Mouse (Mus musculus): ENCODE data around the gene 4921524J17Rik. TPM values are rescaled to one million over a fixed set of nuclear protein-coding genes. Genes with fewer than 3 reads are reported as not detected.

The 4921524J17Rik gene
- total RNA-seq, 1 experiment from 2014 or later: 121 TPM

DNA sequence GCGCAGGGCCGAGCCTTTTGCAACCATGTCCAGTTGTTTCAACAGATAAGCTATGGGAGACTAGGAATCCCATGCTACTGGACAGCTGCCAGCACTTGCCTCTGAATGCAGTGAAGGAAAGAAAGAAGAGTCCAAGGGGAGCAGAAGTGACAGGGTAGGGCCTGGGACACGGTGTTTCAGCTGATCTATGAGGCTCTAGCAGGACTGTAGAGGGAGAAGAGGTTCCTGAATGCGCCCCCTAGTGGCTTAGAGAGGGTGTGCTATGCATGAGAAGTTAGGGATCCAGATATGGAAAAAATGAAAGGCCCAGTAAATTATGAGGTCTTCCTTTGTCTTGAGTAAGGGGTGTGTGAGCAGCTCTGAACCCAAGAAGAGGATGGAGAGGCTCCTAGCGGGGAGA, 35.1 kb downstream of the 4921524J17Rik start:
- peak; percentile 72 to 73; a peak in 3 of 4 replicates for ATAC-seq (replicated peaks in 1 of 2; ENCODE audit: insufficient read depth in 1 of 2, low FRiP score in 2 of 2, low TSS enrichment in 1 of 2, low read depth in 1 of 2, poor library complexity in 2 of 2, severe bottlenecking in 2 of 2)

DNA sequence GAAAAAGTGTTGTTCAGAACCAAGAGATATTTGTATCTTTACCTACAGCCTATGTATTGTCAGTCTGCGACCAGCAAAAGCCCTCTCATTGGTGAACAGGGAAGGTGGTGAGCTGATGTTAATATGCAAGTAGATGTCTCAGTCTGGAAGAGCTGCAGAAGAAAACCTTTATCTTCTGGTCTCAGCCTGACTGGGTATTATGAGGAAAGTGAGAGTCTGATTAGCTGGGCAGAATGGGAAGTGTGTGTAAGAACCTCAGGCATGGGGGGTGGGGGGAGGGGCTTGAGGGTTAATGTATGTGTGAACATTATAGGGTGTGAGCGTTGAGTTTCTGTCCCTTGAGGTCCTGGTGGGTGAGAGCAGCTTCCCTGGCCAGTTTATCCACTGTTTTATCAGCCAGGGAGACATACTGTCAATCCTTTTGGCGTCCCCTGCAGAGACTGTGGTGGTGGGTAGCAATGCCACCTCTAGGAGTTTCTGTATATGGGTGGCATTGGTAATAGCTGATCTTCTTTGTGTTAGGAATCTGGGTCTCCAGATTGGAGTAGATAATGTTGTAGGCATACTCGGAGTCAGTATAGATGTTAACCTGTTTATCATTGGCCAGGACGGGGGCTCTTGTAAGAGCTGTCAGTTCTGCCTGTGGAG, 36.1 kb downstream of the 4921524J17Rik start:
- no peak; a peak in 1 of 4 replicates for ATAC-seq (replicated peaks in 1 of 2; ENCODE audit: insufficient read depth in 1 of 2, low FRiP score in 2 of 2, low TSS enrichment in 1 of 2, low read depth in 1 of 2, poor library complexity in 2 of 2, severe bottlenecking in 2 of 2)

DNA sequence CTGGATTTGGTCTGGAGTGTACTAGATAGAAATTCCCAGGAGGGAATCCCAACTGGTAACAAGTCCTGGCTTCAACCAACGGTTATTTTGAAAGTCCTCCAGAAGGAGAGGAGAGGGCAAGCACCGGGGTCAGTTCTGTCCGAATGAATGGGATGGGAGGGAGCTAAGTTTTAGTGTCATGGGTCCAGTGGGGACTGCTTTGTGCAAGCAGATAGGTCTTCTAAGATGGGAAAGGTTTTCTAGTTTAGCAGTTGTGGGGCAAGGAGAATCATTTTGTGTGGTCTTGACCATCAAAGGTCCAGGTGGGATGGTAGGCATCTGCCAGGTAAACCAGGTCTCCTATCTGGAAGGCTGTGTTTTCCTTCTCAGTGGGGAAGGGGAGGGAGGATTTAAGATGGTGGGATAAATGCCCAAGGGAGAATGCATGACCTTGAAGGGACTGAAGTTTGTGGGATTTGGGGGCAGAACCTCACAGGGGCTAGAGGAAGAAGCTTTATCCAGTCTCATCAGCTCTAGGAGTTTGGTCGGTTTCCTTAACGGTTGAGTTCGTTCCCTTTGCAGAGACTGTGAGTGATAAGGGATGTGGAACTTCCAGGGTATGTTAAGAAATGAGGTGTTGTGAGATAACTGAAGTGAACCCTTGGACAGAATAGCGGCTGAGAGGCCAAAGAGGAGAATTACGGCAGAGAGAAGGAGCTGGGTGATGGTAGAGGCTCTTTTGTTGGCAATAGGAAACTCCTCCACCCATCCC, 36.8 kb downstream of the 4921524J17Rik start:
- ATAC-seq (replicated peaks in 1 of 2; ENCODE audit: insufficient read depth in 1 of 2, low FRiP score in 2 of 2, low TSS enrichment in 1 of 2, low read depth in 1 of 2, poor library complexity in 2 of 2, severe bottlenecking in 2 of 2): peak in 1 of 2 experiments; percentile 9; a peak in 1 of 4 replicates

- no peak for ATAC-seq (replicated peaks in 1 of 2; ENCODE audit: insufficient read depth in 1 of 2, low FRiP score in 2 of 2, low TSS enrichment in 1 of 2, low read depth in 1 of 2, poor library complexity in 2 of 2, severe bottlenecking in 2 of 2)
These were observed 37.6 kb downstream of the 4921524J17Rik start for GRCm38 (mm10) chr8:85395017-85395416.

- no peak for ATAC-seq (replicated peaks in 1 of 2; ENCODE audit: insufficient read depth in 1 of 2, low FRiP score in 2 of 2, low TSS enrichment in 1 of 2, low read depth in 1 of 2, poor library complexity in 2 of 2, severe bottlenecking in 2 of 2)
These were observed 39.4 kb downstream of the 4921524J17Rik start for GRCm38 (mm10) chr8:85393199-85393598.

DNA sequence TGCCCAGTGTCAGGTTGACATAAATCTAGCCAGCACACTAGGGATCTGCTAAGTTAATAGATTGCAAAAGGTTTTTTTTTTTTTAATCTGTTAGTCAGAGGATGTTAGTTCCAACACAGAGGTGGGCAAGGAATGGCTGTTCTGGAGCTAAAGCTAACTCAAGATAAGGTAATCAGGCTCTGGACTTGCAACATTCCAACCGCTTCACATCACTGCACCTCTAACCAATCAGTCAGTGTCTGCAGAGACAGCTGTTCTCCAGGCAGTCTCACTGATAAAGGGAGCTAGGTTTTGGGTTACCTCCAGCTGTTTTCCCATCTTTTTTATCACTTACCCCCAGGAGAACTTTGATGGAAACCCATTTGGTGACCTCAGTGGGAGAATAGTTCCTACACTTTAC, 41.2 kb downstream of the 4921524J17Rik start:
- ATAC-seq (replicated peaks in 1 of 2; ENCODE audit: insufficient read depth in 1 of 2, low FRiP score in 2 of 2, low TSS enrichment in 1 of 2, low read depth in 1 of 2, poor library complexity in 2 of 2, severe bottlenecking in 2 of 2): no peak

- ATAC-seq (replicated peaks in 1 of 2; ENCODE audit: insufficient read depth in 1 of 2, low FRiP score in 2 of 2, low TSS enrichment in 1 of 2, low read depth in 1 of 2, poor library complexity in 2 of 2, severe bottlenecking in 2 of 2): 0 out of 4 replicates have a peak, but pooled peaks of 1 of the 2 experiments have one; percentile 17
These were observed 46.4 kb downstream of the 4921524J17Rik start, which contains the start of gene Mylk3 for GRCm38 (mm10) chr8:85386205-85386604. Mylk3 (minus strand) TSS chr8:85386345.

DNA sequence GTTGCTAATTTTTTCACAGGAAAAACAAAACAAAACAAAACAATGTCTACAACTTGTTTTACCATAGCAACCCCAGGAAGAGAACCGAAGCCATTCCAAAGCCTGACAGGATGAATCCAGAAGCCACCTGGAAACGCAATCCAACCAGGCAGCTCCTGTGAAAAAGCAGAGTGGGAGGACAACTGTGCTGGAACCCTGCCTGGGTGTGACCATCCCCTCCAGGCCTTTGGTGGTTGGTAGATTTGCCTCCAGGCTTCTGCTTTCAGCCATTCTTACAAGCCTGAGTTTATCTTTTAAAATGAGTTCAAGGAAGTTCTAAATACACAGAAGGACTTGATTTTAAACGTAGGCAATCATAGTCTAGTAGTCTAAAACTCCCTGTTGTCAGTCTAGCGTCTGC, 50.7 kb downstream of the 4921524J17Rik start:
- no peak for ATAC-seq (replicated peaks in 1 of 2; ENCODE audit: insufficient read depth in 1 of 2, low FRiP score in 2 of 2, low TSS enrichment in 1 of 2, low read depth in 1 of 2, poor library complexity in 2 of 2, severe bottlenecking in 2 of 2)

GRCm38 (mm10) chr8:85380824-85381209, 51.8 kb downstream of the 4921524J17Rik start:
- ATAC-seq (replicated peaks in 1 of 2; ENCODE audit: insufficient read depth in 1 of 2, low FRiP score in 2 of 2, low TSS enrichment in 1 of 2, low read depth in 1 of 2, poor library complexity in 2 of 2, severe bottlenecking in 2 of 2): peak; percentile 51 to 67

- ATAC-seq (replicated peaks in 1 of 2; ENCODE audit: insufficient read depth in 1 of 2, low FRiP score in 2 of 2, low TSS enrichment in 1 of 2, low read depth in 1 of 2, poor library complexity in 2 of 2, severe bottlenecking in 2 of 2): no peak
These were observed 52.4 kb downstream of the 4921524J17Rik start for GRCm38 (mm10) chr8:85380123-85380823.

GRCm38 (mm10) chr8:85379142-85379781, 53.4 kb downstream of the 4921524J17Rik start:
- ATAC-seq (replicated peaks in 1 of 2; ENCODE audit: insufficient read depth in 1 of 2, low FRiP score in 2 of 2, low TSS enrichment in 1 of 2, low read depth in 1 of 2, poor library complexity in 2 of 2, severe bottlenecking in 2 of 2): peak; percentile 79 to 80

DNA sequence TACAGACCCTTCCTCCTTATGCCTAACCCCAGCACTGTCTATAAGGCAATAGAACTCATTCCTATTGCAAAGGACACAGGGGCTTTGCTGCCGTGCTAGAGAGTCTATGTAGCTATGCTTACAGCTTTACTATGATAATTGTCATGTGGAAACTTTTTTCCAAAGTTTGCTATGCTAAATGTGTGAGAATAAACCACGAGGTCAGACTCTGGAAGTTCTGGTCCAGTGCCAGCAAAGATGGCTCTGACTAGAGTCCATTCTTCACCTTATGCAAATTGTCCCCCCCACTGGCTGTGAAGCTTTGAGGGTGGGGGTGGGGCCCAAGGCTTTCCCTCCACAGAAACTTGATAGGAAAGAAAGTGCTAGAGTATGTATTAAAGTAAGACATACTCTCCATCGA, 56.1 kb downstream of the 4921524J17Rik start:
- no peak for ATAC-seq (replicated peaks in 1 of 2; ENCODE audit: insufficient read depth in 1 of 2, low FRiP score in 2 of 2, low TSS enrichment in 1 of 2, low read depth in 1 of 2, poor library complexity in 2 of 2, severe bottlenecking in 2 of 2)

DNA sequence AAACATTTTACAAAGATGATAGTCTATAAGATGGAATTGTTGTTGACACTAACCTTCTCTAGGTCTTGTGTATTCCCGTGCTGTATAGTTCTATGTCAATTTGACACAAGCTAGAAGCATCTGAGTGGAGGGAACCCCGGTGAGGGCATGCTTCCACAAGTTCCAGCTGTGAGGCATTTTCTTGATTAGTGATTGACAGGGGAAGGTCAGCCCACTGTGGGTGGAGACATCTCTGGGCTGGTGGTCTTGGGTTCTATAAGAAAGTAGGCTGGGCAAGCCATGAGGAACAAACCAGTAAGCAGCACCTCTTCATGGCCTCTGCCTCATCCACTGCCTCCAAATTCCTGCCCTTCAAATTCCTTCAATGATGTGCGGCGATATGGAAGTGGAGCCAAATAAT, 58.3 kb downstream of the 4921524J17Rik start:
- ATAC-seq (replicated peaks in 1 of 2; ENCODE audit: insufficient read depth in 1 of 2, low FRiP score in 2 of 2, low TSS enrichment in 1 of 2, low read depth in 1 of 2, poor library complexity in 2 of 2, severe bottlenecking in 2 of 2): no peak

DNA sequence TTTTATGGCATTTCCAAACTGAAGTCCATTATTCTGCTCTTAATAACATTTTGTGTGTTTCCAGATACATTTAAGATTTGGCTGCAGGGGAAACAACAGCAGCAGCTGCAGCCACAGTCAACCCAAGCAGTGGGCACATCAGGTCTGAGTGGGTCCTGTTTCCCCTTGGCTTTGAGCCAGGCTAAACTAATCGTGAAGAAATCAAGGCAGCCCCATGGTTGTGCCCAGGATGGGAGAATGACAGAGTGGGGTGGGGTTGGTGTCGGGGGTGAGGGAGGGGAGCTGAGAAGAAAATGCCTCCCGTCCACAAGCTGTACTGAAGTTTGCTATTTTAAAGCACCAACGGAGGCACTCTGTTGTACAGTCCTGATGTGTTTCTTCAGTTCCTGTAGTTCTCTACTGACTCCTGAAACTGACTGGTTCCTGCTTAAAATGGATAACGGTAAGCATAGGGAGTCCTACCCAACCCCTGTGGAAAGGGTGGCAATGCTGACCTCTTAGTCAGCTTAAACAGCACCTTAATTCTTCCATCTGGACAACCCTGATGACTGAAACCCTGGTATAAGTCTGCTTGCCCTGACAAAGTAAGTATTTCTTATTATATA, 59.1 kb downstream of the 4921524J17Rik start:
- no peak for ATAC-seq (replicated peaks in 1 of 2; ENCODE audit: insufficient read depth in 1 of 2, low FRiP score in 2 of 2, low TSS enrichment in 1 of 2, low read depth in 1 of 2, poor library complexity in 2 of 2, severe bottlenecking in 2 of 2)

DNA sequence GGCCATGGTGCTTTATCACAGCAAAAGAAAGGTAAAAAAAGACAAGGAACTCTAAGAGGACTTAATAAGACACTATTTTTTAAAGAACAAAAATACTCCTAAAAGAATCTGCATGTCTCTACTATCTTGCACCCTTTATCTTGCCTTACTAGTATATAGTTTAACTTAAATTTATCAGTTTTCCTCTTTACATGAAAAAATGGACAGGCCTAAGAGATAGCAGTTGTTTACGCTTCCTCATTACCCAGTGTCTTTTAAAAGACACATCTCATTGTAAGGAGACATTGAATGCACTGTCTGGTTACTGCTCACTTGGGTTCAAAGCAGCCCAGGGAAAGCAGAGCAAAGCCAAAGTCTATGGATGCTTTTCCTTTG, 60.2 kb downstream of the 4921524J17Rik start:
- no peak for ATAC-seq (replicated peaks in 1 of 2; ENCODE audit: insufficient read depth in 1 of 2, low FRiP score in 2 of 2, low TSS enrichment in 1 of 2, low read depth in 1 of 2, poor library complexity in 2 of 2, severe bottlenecking in 2 of 2)

GRCm38 (mm10) chr8:85371736-85372464, 60.7 kb downstream of the 4921524J17Rik start:
- no peak for ATAC-seq (replicated peaks in 1 of 2; ENCODE audit: insufficient read depth in 1 of 2, low FRiP score in 2 of 2, low TSS enrichment in 1 of 2, low read depth in 1 of 2, poor library complexity in 2 of 2, severe bottlenecking in 2 of 2)

GRCm38 (mm10) chr8:85365176-85365575, 67.5 kb downstream of the 4921524J17Rik start:
- ATAC-seq (replicated peaks in 1 of 2; ENCODE audit: insufficient read depth in 1 of 2, low FRiP score in 2 of 2, low TSS enrichment in 1 of 2, low read depth in 1 of 2, poor library complexity in 2 of 2, severe bottlenecking in 2 of 2): no peak

Data from hematopoietic stem cell, adult 5-6 weeks (primary cell).